Mouse (Mus musculus) c-Kit-positive CD71-positive TER-119-negative erythroid progenitor cells, embryonic 14.5 days (primary cell): Measurements from ENCODE around the gene Aff3.
A peak's percentile ranks its signal among the peaks of the same experiment; 100 is the strongest.

Experiments
- DNase-seq: peaks from one replicate; pipeline ENCODE4 v3.0.0-alpha.2; 2013; ENCODE audit warnings: low read depth

The Aff3 gene

GRCm38 (mm10) chr1:38286551-38286950 is 378.2 kb downstream of the Aff3 start:
- DNase-seq = no peak

GRCm38 (mm10) chr1:38280549-38280948 is 384.2 kb downstream of the Aff3 start:
- DNase-seq = no peak

GRCm38 (mm10) chr1:38271312-38271711 is 393.4 kb downstream of the Aff3 start:
- DNase-seq = no peak

GRCm38 (mm10) chr1:38268246-38269042 is 396.3 kb downstream of the Aff3 start:
- no peak for DNase-seq

- no peak for DNase-seq
Observed at GRCm38 (mm10) chr1:38263251-38263650, 401.5 kb downstream of the Aff3 start.

- DNase-seq = no peak
Observed at GRCm38 (mm10) chr1:38262362-38263154, 402.2 kb downstream of the Aff3 start.

GRCm38 (mm10) chr1:38261076-38261475 is 403.7 kb downstream of the Aff3 start:
- no peak for DNase-seq

GRCm38 (mm10) chr1:38259541-38260338 is 405.0 kb downstream of the Aff3 start:
- DNase-seq = no peak

GRCm38 (mm10) chr1:38254426-38254825 is 410.3 kb downstream of the Aff3 start:
- DNase-seq = no peak

- DNase-seq = peak; percentile 8
Observed at GRCm38 (mm10) chr1:38252766-38253079, 412.0 kb downstream of the Aff3 start.

- DNase-seq = no peak
Observed at GRCm38 (mm10) chr1:38252031-38252765, 412.6 kb downstream of the Aff3 start.

- DNase-seq = no peak
Observed at GRCm38 (mm10) chr1:38251448-38251847, 413.3 kb downstream of the Aff3 start.

GRCm38 (mm10) chr1:38250246-38250645 is 414.5 kb downstream of the Aff3 start:
- no peak for DNase-seq

- no peak for DNase-seq
Observed at GRCm38 (mm10) chr1:38249561-38249960, 415.2 kb downstream of the Aff3 start.

GRCm38 (mm10) chr1:38248027-38248426 is 416.7 kb downstream of the Aff3 start:
- DNase-seq = no peak

GRCm38 (mm10) chr1:38242559-38242958 is 422.2 kb downstream of the Aff3 start:
- no peak for DNase-seq

- DNase-seq = no peak
Observed at GRCm38 (mm10) chr1:38241801-38242200, 423.0 kb downstream of the Aff3 start.

GRCm38 (mm10) chr1:38241221-38241666 is 423.5 kb downstream of the Aff3 start:
- no peak for DNase-seq

- no peak for DNase-seq
Observed at GRCm38 (mm10) chr1:38240438-38241220, 424.1 kb downstream of the Aff3 start.

GRCm38 (mm10) chr1:38239516-38239915 is 425.2 kb downstream of the Aff3 start:
- no peak for DNase-seq

GRCm38 (mm10) chr1:38237831-38238230 is 426.9 kb downstream of the Aff3 start:
- no peak for DNase-seq
